Mouse (Mus musculus): Measurements from ENCODE around the gene Ubxn11. TPM values are rescaled to one million over a fixed set of nuclear protein-coding genes. Genes with fewer than 3 reads are reported as not detected.
A peak's percentile ranks its signal among the peaks of the same experiment; 100 is the strongest.

The Ubxn11 gene
- total RNA-seq, 2 experiments from 2014 or later = 22.6 to 25.0 TPM

DNA sequence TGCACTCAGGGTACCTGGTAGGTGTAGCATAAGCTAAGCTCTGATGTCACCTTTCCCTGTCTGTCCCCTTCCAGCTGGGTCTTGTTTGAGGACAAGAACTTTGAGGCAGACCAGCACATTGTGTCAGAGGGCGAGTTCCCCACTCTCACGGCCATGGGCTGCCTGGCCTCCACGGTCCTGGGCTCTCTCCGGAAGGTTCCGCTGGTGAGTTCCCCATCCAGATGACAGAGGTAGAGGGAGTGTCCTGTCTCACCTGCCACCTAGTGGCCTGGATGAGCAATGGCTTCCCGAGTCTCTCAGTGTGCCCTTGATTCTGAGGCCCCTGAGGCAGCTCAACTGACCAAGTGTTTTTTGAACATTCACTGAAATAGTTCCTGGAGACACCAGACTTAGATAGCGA lies 15.0 kb upstream of the Ubxn11 start:
- intact Hi-C loops (cut with DNase I) = no loop called here
- peak in 1 of 2 experiments; percentile 14 for DNase-seq (ENCODE audit: low spot score in 2 of 2)

DNA sequence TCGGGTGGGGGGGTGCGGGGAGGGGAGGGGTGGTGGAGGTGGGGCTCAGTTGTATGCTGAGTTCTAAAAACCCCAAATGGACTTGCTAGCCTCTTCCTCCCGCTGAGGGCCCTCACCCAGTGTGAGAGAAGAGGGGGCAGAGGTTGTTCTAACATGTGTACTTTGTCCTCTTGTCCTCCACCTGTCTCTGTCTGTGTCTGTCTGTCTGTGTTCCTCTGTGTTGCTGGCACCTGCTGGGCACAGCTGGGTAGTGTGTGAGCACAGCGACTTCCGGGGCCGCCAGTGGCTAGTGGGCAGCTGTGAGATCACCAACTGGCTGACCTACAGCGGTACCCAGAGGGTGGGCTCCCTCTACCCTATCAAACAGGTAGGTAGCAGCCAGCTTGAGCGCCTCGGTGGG lies 13.3 kb upstream of the Ubxn11 start:
- intact Hi-C loops (cut with DNase I) = loop anchor here (2.0 kb wide), 1 partner anchor 52 kb away; no protein-coding TSS in a partner anchor
- DNase-seq (ENCODE audit: low spot score in 2 of 2) = no peak

DNA sequence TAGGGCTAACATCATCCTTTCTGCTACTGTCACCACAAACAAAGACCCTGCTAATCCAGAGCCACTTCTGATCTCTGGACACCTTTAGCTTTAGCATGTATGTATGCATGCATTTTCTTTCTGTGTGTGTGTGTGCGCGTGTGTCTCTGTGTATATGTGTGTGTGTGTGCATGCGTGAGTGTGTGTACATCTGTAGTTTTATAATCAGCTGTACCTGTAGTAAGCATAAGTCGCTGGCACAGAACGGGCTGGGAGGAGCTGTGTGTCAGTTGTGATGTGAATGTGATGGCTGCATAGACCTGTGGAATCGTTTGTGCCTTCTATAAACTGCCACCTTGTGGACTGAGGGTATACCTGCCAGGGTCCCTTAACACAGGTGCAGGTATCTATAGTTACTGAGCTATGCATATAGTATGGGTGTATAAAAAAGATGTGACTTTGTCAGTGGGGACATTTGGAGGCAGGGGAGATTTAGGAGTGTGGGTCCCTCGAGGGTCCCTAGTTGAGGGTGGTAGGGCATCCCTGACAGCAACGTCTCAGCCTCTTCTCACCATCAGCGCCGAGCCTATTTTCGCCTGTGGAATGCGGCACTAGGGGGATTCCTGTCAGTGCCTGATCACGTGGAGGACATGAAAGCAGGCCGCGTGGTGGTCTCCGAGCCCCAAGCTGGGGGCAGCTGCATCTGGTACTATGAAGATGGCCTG lies 11.7 kb upstream of the Ubxn11 start:
- intact Hi-C loops (cut with DNase I) = no loop called here

DNA sequence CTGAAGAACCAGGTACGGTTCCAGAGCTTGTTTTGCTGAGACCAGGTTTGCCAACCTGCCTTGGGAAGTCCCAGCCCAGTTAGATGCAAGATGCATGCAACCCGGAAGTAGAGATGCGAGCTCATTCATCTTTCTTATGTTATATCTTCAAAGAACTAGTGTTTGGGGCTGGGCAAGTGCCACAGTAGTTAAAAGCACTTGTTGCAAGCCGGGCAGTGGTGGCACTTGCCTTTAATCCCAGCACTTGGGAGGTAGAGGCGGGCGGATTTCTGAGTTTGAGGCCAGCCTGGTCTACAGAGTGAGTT lies 11.2 kb upstream of the Ubxn11 start:
- intact Hi-C loops (cut with DNase I) = no loop called here

More for the DNA sequence above, 11.7 kb upstream of the Ubxn11 start:
- no peak for DNase-seq (ENCODE audit: low spot score in 2 of 2)

DNA sequence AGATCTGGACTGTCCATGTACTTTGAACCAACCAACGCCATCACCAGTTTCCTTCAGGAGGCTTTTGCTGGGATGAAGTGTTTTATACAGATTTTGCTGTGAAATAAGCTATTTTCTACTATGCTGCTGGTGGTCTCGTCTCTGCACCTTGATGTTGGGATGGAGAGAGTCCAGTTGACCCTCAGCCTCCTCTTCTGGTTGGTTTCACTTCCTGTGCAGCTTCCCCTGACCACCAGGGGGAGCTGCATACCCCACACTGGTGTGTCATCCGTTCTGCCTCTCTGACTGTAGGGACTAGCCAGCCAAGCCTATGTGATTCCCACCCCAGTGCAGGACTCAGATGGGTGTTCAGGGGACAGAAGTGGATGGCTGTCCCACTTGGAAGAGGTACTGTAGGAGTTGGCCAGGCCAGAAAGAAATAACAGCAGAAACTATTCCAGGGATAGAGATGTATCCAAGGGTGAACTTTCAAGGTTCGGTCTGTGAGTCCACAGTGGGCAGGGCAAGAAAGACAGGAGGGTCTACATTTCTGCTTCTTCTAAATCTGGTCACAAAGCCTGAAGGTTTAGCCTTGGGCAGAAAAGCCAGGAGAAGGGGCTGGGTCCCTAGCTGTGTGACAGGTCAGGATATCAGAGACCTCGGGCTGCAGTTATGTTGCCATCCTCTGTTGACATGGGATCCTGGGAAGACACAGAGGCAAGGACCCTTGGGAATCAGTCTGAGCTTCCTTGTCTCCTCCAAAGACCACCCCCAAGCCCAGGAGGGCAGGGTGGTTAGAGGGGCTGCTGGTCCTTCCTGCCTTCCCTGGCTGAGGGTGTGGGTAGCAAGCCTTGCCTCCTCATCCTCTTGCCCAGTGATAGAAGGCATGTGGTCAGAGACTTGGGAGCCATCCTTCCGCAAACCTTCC lies 9.7 kb upstream of the Ubxn11 start:
- intact Hi-C loops (cut with DNase I) = no loop called here
- peak; percentile 34 to 48 for DNase-seq (ENCODE audit: low spot score in 2 of 2)

More for the DNA sequence above, 11.2 kb upstream of the Ubxn11 start:
- DNase-seq (ENCODE audit: low spot score in 2 of 2) = no peak

DNA sequence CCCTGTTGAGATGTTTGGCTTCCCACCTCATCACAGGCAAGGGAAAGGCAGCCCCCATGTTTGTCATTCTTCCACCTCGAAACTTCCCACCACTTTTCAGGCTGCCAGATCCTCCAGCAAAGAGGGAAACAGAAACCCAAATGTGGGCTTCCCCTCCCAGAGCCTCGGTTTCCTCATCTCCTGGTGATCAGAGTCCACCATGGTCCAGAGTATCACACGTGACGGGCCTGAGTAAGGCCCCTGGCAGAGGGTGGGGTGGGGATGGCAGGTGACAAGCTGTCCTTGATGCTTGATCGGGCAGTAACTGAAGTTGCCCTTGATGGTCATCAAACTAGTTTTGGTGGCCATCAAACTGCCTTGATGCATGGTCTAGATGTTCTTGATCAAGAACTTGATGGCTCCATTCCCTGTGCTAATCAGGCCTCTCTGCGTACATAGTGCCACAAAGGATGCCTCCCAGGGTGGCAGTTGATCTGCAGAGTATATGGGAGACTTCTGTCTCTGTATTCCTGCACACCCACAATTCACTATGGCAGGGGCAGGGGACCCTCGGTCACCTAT lies 8.3 kb upstream of the Ubxn11 start:
- no peak for DNase-seq (ENCODE audit: low spot score in 2 of 2)
- intact Hi-C loops (cut with DNase I) = no loop called here

DNA sequence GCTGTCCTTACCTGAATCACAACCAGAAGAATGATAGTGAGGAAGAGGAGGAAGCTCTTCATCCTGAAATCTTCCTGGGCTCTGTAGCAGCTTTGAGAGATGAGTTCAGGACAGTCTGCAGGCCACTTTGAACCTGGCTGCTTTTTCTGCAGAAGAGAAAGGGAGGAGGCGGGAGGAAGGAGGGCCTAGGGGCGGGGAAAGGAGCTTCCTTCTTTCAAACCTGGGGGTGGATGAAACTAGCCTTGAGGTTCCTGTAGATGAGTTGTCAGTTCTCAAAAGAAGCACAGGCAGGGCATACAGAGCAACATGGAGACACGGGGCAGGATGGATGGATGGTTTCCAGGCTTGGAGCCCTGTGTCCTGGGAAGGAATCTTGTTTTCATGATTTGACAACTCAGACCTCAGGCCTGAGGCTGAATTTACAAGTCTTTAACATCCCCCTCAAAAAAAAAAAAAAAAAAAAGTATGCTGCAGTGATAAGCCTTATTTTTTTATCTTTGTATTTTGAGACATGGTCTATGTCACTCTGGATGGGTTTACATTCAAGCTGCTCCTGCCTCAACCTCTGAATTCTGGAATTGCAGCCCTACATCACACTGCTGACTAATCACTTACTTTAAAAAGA lies 7.3 kb upstream of the Ubxn11 start, which contains the start of gene Cd52:
TSS of gene Cd52 (minus strand) at position 160 of the 625 bp plus-strand sequence.
- intact Hi-C loops (cut with DNase I) = no loop called here
- peak in 1 of 2 experiments; percentile 17 for DNase-seq (ENCODE audit: low spot score in 2 of 2)

DNA sequence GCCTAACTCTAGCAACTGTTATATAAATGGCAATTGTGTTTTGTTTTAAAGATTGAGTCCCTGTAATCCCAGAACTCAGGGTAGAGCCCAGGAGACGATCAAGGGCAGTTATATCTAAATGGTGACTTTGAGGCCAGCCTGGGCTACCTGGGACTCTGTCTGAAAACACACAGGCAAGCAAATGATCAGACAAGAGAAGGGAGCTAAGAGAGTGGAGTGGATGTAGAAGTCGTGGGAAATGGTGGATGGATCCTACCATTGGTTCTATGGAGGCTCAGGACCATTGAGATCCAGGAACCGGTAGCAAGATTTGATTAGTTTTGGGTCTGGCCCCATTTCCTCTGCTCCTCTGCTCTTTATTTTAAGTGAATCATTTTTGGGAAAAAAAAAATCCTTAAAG lies 6.2 kb upstream of the Ubxn11 start:
- intact Hi-C loops (cut with DNase I) = no loop called here
- DNase-seq (ENCODE audit: low spot score in 2 of 2) = no peak

DNA sequence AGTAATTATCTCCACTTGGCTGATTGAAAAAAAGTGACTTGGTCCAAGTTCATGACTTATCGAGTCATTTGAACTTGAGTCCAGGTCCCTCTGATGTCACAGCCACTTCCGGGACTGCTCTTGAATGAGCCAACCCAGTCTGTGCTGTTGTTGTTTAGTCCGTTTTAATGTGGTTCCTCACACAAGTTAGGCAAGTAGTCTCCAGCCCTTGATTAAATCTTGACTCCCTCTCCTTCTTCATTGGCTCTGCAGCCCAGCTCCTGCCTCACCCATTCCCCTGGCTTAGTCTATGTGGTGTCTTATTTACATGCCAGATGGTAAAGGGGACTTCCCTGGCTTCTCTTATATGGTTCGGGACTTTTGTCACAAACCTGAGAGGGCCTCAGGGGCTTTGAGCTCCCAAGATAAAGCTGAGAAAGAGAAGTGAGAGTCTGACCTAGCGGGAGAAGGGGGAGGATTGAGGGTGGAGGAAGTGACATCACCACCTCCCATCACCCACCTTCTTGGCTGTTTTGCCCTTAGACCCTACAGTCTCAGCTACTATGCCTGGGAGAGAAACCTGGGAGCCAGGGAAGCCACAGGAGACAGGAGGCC lies 5.3 kb upstream of the Ubxn11 start:
- intact Hi-C loops (cut with DNase I) = no loop called here
- no peak for DNase-seq (ENCODE audit: low spot score in 2 of 2)

DNA sequence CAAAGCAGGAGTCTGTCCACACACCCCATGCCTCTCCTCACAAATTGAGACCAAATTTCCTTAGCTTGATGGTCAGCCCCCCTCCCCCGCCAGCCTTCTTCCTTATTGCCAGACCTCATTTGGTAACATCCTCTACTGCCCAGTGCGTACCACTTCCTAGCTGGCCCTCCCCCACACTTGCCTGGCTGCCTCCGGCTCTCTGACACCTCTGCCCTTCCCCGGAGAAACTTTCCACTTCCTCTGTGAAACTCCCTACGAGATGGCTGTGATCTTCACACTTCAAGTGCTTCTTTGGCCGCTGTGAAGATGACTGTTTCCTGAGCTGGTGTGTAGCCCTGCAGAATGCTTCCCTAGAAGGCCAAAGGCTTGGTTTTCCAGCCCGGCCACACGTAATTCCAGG lies 3.7 kb upstream of the Ubxn11 start:
- intact Hi-C loops (cut with DNase I) = no loop called here
- DNase-seq (ENCODE audit: low spot score in 2 of 2) = peak; percentile 45 to 62

DNA sequence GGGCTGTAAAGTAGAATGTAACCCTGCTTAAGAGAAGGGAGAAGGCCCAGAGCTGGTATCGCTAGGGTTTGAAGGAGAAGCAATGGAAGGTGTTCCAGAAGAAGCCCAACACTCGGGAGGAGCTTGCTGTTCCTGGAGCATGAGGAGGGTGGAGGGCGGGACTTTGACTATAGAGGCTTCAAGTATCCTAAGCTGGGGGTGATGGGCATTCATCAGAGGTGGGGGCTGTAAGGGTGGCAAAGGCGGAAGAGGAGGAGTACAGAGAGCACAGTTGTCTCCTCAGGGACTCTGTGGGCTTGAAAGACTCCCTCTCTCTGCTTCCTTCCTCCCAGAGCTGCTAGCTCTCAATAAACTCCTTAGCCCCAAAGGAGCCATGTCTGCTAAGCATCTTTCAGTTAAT lies 2.1 kb upstream of the Ubxn11 start:
- no peak for DNase-seq (ENCODE audit: low spot score in 2 of 2)
- intact Hi-C loops (cut with DNase I) = no loop called here

DNA sequence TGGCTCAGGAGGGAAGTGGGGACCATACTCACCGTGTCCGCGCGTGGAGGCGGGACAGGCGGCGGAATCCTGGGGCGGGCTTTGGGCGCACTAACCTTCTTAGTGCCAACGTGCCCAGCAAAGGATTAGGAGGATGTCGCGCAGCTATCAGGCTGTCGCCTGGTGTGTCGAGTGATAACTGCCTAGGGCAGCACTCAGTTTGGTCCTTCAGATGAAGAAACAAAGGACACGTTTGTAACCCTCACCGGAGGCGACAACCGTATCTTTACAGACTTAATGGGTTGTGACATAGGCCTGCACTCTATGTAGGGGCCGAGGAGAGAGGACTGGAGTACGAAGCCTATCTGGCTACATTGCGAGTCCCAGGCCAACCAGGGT lies 361 bp downstream of the Ubxn11 start:
- intact Hi-C loops (cut with DNase I) = no loop called here
- DNase-seq (ENCODE audit: low spot score in 2 of 2) = no peak

DNA sequence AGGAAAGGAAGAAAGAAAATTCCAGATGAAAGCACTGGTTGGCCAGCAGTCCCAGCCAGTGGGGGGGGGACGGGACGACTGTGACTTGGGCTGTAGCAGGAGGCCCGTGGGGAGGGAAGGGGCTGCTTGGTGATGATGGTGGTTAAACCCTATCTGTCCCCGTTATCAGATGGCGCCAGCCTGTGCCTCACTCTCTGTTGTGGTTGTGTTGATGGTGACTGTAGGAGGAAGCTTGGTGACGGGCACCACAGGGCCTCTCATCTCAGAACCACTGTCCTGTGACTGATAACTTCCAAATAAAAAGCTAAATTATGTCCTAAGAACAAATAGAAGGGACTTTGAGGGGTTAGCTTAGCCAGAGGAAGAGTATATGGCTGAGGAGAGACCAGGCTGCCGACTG lies 3.7 kb downstream of the Ubxn11 start:
- intact Hi-C loops (cut with DNase I) = no loop called here
- DNase-seq (ENCODE audit: low spot score in 2 of 2) = no peak

DNA sequence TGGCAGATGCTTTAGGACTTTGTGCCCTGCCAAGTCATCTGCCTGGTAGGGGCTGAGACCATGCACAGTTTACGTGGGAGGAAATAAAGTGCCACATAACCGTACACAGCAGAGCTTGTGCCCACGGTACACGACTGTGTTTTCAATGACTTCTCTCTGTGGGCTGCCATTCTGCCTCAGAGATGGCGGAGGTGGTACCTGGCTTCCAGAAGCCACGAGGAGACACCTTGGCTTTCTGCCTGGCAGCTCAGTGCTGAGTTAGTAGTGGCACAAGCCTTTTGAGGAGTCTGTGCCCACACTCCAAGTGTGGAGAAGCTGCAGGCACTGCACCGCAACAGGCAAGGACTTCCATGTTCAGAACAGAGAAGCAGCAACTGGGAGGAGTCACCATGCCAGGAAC lies 5.4 kb downstream of the Ubxn11 start:
- intact Hi-C loops (cut with DNase I) = no loop called here

DNA sequence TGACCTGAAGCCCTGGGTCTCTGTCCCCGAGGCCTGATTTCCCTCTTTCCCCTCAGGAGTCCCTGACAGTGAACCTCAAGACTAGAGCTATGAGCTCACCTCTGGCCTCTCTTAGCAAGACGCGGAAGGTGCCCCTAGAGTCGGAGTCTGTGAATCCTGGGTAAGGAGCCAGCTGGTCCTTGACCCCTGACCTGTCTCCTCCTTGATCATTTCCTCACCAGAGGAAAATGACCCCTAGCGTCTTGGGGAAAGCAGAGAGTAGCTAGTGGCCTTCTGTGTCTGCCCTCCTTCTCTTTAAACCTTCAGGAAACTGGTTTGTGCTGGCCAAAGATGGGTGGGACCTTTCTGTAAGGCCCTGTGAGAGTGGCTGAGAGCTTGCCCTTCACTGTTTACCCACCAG lies 5.8 kb downstream of the Ubxn11 start:
- no peak for DNase-seq (ENCODE audit: low spot score in 2 of 2)
- intact Hi-C loops (cut with DNase I) = no loop called here

More for the DNA sequence above, 5.4 kb downstream of the Ubxn11 start:
- peak; percentile 40 to 41 for DNase-seq (ENCODE audit: low spot score in 2 of 2)

DNA sequence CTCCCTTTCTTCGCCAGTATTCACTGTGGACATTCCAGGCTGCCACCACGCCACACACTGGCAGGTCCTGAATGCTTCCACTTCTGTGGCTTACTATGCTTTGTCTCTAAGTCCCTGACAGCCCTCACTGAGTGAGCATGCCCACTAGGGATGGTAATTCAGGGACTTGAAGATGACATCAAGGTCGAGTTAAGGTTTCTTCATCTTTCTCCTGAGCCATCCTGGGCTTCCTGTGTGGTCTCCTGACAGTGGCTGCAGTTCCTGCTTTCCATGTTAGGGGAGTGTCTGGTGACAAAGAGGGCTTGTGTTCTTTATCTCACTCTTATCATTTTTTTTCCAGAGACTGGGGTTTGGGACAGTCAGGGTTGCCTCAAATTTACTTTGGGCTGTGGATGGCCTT lies 8.3 kb downstream of the Ubxn11 start:
- intact Hi-C loops (cut with DNase I) = no loop called here
- DNase-seq (ENCODE audit: low spot score in 2 of 2) = no peak

DNA sequence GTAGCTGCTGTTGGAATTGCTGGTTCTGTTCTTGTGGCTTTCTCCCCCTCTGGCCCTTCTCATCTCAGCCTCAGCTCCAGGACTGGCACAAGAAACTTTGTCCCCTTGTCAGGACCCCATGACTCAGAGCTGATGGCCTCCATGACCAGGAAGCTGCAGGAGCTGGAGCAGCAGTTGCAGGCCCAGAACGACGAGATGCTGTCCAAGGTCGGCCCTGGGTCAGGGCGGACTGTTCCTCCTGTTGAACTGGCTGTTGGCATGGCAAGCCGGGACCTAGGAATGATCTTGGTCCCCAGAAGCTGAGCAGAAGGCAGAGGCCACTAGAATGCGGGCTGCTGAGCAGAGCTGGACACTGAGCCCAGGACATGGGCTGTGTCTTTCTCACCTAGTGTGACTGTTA lies 10.0 kb downstream of the Ubxn11 start:
- intact Hi-C loops (cut with DNase I) = no loop called here
- DNase-seq (ENCODE audit: low spot score in 2 of 2) = no peak

DNA sequence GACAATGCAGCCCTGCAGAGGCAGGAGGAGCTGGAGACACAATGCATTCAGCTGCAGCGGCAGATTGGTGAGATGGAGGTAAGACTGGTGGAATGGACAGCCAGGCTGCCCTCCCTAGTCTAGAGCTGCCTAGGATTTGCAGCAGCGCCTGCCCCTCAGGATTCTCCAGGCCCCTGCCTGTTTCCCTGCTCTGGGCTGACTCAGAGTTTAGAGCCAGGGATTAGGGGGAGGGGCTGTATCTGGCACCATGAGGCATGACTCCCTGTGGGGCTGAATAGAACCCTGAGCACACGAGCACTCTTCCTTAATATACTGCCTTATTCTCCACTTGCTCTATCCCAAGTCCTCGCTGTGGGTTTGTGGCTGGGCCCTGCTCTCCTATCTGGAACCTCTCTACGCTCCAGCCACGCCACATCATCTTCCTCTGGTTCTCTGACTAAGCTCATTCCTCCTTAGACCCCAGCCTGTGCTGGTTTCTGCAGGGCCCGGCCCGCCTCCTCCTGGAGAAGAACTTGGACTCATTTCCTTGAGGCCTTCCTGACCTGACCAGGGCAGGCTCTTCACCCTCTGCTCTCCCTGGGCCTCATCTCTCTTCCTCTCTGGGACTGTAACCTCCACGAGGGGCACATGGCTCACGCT lies 11.1 kb downstream of the Ubxn11 start:
- DNase-seq (ENCODE audit: low spot score in 2 of 2) = no peak
- intact Hi-C loops (cut with DNase I) = no loop called here

DNA sequence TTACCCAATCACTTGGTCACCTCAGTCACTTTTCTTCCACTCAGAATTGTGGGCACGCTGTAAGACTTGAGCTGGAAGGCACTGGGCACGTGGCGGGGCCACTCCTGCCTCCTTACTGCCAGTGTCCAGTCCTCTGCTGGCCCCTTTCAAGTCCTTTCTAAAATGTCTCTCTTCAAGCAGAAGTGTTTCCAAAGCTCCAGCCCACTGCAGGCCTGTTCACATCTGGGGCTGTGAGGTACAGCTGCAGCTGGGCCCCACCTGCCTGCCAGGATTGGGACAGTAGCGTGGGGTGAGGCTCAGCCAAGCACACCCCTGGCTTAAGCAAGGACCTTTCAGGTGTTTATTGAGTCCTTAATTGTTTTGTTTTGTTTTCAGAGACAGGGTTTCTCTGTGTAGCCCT lies 11.7 kb downstream of the Ubxn11 start:
- DNase-seq (ENCODE audit: low spot score in 2 of 2) = no peak
- intact Hi-C loops (cut with DNase I) = no loop called here
